Mouse (Mus musculus): ENCODE measurements at regions not wholly inside any gene's neighbourhood (a gene's known extent, or its start where the extent isn't known, plus 50 kb on each side); places are given as distances from the start of the nearest gene placed in this dataset.

DNA sequence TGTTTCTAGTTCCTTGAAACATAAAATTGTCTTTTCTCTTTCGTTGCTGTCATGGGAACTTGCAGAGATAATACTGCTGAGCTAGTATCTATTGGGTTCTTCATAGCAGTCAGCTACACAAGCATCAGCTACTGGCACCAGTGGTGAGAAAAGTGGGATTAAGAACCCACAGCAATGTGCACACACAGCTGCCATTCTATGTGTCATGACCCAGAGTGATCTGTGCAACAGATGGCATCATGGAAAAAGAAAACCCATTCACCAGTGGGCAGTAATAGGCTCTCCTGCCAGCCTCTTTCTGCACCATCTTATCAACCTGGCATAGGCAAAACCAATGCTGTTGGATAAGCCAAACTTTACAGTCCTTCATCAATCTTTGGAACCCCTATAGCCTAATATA lies 428.1 kb downstream of the Trib2 start:
- TF ChIP-seq POLR2A (IDR thresholded peaks at IDR 0.05; ENCODE audit: insufficient read length, low read depth) = no peak
- TF ChIP-seq TCF12 (IDR thresholded peaks at IDR 0.05; ENCODE audit: insufficient read depth, poor library complexity, severe bottlenecking) = no peak
- no peak for TF ChIP-seq USF1 (IDR thresholded peaks at IDR 0.05; ENCODE audit: low read depth)
- TF ChIP-seq CEBPB (IDR thresholded peaks at IDR 0.05; ENCODE audit: insufficient read depth, poor library complexity, severe bottlenecking) = no peak
